Mouse (Mus musculus) adrenal gland, postnatal 14 days (tissue): ENCODE results near the gene Stx7. TPM values are rescaled to one million over a fixed set of nuclear protein-coding genes. Genes with fewer than 3 reads are reported as not detected.
"Not testable (repeated sequence)": the region's sequence is repeated elsewhere in the genome, so short reads cannot be mapped to it uniquely, and the experiment has no call there.

Experiments used
- DNase-seq: peaks from one replicate; pipeline ENCODE4 v3.0.0; 2021; ENCODE audit warnings: mixed read lengths
- long read RNA-seq, 2 experiments: library from polyadenylated mRNA; stranded (forward); transcript quantifications; one replicate each; pipeline ENCODE4 v2.0.0; 2021
- total RNA-seq: library from RNA; stranded (reverse); gene quantifications from 2 replicates; pipeline ENCODE4 v1.2.3, GENCODE M21; 2021

The Stx7 gene
- 116 and 125 TPM in 2 replicates for total RNA-seq
- long read RNA-seq, experiment 1, transcript Stx7-205 (10 exons, 3,435 nt): major isoform, 160 of 207 reads
- long read RNA-seq, experiment 1, transcript Stx7-201 (10 exons, 2,502 nt): minor isoform, 16 of 207 reads
- long read RNA-seq, experiment 1, partial matches to known transcripts: 7 of 207 reads
- long read RNA-seq, experiment 1, other reads (novel, unspliced or antisense): 23 of 207 reads
- long read RNA-seq, experiment 2, transcript Stx7-201 (10 exons, 2,502 nt): minor isoform, 7 of 167 reads
- long read RNA-seq, experiment 2, transcript Stx7-205 (10 exons, 3,435 nt): major isoform, 143 of 167 reads
- long read RNA-seq, experiment 2, partial matches to known transcripts: 3 of 167 reads
- long read RNA-seq, experiment 2, other reads (novel, unspliced or antisense): 14 of 167 reads

- peak; percentile 98 for DNase-seq
Measured at GRCm38 (mm10) chr10:24149135-24149781, at the start of gene Stx7. Gene Stx7 (plus strand): TSS chr10:24149302.

DNA sequence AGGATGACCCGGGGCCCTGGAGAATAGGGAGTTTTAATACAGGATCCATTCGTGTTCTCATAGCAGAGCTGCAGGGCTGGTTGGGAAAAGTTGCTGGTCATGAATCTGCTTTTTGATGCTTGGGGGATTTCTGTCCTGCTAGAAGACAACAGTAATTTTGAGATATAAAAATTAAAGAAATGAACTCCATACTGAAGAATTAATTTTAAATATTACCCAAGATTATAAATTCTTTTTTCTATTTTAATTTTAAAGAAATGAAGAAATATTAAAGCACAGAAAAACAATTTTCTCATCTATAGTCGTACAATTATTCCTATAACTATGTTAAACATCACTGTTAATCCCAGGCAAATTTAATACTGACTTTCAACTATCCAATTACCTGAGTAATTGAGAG lies 47.3 kb upstream of the Stx7 start, which contains the start of gene Taar8c:
Taar8c (minus strand) TSS at position 101 of the 400 bp plus-strand sequence.
- DNase-seq: not testable (repeated sequence)

DNA sequence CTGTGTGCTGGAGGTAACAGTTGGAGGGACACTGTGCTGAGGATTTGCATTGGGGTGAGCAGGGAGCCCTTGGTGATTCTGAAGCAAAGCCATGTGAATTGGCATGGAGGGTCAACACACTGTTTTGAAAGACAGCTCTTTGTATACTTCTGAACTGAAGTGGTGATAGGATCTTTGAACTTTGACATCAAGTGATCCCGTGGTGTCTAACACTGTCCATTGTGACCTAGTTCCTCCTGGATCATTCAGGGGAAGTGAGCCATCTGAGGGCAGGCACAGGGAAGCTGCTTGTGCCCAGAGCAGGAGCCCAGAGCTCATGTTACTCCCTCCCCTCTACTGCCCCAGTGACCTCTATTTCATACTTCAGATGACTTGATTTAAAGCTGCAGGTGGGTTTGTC lies 45.8 kb upstream of the Stx7 start:
- not testable (repeated sequence) for DNase-seq

GRCm38 (mm10) chr10:24107747-24108146 lies 41.4 kb upstream of the Stx7 start:
- no peak for DNase-seq

- DNase-seq: no peak
Measured at GRCm38 (mm10) chr10:24108236-24108635, 40.9 kb upstream of the Stx7 start.

- DNase-seq: not testable (repeated sequence)
Measured at GRCm38 (mm10) chr10:24109434-24109833, 39.7 kb upstream of the Stx7 start, which contains the start of gene Taar9. Gene Taar9 (minus strand): TSS chr10:24109534.

- DNase-seq: peak; percentile 79
Measured at GRCm38 (mm10) chr10:24111116-24111778, 37.9 kb upstream of the Stx7 start.

DNA sequence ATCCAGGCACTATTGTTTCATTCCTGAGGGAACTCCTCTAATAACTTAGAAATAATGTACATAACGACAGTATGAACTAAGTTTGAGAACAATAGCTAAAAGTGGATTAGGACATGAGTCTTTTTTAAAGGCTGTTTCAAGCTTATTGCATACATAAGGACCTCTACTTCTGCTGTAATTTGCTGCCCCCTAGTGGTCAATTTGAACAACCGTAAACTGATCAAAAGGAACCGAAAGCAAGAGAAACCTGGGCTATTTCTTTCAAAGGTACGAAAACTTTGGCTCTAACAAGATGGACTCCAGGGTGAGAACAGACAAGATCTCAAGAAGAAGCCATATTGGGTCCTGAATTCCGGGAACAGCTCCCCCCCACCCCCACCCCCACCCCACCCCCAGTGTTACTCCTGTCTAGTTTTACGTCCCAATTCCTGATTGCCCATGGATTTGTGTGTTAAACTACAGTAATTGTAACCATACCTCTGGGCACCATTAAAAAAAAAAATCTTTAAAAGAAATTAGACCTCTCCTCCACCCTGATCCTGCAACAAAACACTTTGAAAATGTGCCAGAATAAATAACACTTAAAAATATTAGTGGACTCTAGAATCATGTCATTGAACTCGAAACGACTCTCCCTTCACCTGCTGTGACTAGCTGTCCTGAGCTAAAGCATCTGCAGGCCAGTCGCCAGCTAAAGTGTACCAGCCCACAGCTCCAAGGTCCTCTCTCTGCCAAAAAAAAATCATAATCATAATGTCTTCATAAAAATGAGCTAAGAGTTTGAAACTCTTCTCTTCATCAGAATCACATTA lies 17.4 kb upstream of the Stx7 start:
- DNase-seq: peak; percentile 82

GRCm38 (mm10) chr10:24132273-24132672 lies 16.8 kb upstream of the Stx7 start:
- DNase-seq: no peak

GRCm38 (mm10) chr10:24133132-24133531 lies 16.0 kb upstream of the Stx7 start:
- DNase-seq: no peak

DNA sequence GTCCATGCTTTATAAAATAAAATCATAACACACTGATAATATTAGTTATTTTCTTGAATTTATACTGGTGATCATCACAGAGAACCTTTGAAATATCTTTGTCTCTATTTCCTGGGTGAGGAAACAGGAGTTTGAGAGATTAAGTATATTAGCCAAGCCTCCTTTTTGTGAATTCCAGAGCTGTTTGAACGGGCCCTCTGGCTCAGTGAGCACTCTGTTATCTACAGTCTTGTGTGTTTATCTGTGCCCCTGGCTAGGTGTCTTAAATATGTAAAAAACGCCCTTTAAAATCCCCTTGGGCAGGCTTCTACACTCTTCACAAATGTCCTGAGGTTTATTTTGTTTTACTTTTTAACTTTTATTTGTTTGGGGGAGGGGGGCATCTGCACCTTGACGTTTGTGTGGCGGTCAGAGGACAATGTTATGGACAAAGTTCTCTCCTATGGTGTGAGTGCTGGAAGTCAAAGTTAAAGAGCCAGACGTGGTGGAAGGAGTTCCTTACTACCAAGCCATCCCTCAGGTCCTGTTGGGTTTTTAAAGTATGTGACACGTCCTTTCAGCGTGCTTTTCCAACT lies 14.9 kb upstream of the Stx7 start:
- DNase-seq: no peak

DNA sequence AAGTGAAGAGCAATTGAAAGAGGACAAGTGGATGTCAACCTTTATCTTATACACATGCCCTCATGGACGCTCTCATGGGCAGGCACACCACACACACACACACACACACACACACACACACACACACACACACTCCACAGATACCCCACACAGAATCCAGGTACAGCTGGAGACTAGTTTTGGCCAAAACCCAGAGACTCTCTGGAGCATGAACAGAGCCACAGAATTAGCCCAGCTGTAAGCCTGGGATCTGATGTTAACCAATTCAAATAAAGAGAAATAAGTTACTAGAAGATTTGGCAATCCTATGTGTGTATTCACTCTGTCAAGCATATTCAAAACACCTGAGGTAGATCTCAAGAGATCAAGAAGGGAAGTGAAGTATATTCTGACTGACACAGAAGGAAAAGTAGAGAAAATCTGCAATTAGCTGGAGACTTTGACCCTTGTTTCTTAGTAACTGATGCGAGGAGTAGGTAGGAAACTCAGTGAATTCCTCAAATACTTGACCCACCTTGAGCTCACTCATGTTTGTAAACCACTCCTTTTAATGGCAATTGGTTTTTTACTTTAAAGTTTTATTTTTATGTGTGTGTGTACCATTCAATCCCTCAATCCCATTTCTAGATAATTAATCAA lies 10.4 kb upstream of the Stx7 start:
- no peak for DNase-seq

- no peak for DNase-seq
Measured at GRCm38 (mm10) chr10:24142735-24143134, 6.4 kb upstream of the Stx7 start.

DNA sequence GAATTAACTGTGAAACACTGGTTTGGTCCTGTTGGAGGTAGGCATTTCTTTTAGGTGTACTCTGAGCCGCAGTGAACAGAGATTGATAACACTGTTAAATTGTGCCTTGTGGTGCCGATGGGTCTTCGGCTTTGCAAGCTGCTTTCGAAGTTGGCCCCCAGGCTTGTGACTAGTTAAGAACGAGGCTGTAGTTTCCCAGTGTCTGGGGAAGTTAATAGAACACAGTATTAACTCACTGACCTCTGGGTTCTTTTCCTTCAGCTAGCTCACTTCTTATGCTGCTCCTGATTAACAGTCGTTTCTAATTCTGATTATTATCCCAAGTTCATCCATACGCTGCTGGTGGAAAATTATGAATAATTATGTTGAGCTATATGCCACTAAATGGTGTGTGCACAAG lies 984 bp downstream of the Stx7 start:
- no peak for DNase-seq

- no peak for DNase-seq
Measured at GRCm38 (mm10) chr10:24158470-24159254, 9.6 kb downstream of the Stx7 start.

DNA sequence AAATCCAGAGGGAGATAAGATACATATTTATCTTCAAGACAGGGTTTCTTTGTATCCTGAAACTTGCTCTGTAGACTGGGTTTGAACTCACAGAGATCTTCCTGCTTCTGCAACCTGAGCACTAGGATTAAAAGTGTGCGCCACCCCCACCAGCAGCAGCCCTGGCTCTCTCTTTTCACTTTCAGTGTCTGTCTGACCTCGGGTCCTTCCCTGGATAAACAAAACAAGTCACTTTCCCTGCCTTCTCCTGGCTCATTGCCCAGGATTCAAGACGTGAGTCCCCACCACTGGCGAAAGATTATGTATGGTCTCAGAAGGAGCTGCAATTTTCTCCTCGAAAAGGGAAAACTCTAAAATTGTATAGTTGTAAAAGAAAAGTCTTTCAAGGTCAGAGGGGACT lies 10.5 kb downstream of the Stx7 start:
- DNase-seq: peak; percentile 30

DNA sequence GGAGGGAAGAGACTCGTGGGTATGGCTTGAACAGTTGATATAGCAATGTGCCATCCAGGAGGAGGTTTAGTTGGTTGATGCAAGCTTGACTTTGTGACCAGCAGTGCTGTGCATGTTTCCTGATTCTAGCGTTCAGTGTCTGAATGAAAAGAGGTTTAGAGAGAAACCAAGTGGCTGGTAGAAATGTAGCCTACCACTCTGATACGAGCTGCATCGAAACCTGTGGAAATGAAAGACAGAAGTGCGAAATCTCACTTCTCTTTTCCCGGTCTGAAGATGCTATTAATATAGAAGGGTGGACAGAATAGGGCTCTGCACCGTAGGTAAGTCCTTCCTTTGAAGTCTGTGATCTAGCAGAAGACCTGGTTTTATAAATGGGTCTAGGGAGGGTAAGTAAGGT lies 11.2 kb downstream of the Stx7 start:
- no peak for DNase-seq

GRCm38 (mm10) chr10:24164137-24164908 lies 15.2 kb downstream of the Stx7 start:
- DNase-seq: peak; percentile 65

- DNase-seq: no peak
Measured at GRCm38 (mm10) chr10:24164909-24165304, 15.8 kb downstream of the Stx7 start.
